Mouse (Mus musculus): ENCODE results near the gene Itih3.

GRCm38 (mm10) chr14:30951154-30951825 is 27.7 kb upstream of the Itih3 start, which contains the start of gene Nek4:
- TF ChIP-seq CTCF (IDR thresholded peaks at IDR 0.05; ENCODE audit: low read depth) = no peak
- TF ChIP-seq EP300 (IDR thresholded peaks at IDR 0.05; ENCODE audit: low read depth) = 0 out of 2 replicates have a peak, but pooled peaks have one; percentile 29
